Mouse (Mus musculus): ENCODE results near the gene Slc37a3.
A peak's percentile ranks its signal among the peaks of the same experiment; 100 is the strongest.
"Not testable (repeated sequence)": the region's sequence is repeated elsewhere in the genome, so short reads cannot be mapped to it uniquely, and the experiment has no call there.

Gene Slc37a3

GRCm38 (mm10) chr6:39377311-39377827 is at the start of gene Slc37a3:
Gene Slc37a3, minus strand, starts transcription at chr6:39377675.
- DNase-seq (ENCODE audit: low spot score), result peak; percentile 84

GRCm38 (mm10) chr6:39426725-39427124 is 49.2 kb upstream of the Slc37a3 start:
- DNase-seq (ENCODE audit: low spot score), result no peak

GRCm38 (mm10) chr6:39425181-39425580 is 47.7 kb upstream of the Slc37a3 start:
- DNase-seq (ENCODE audit: low spot score), result no peak

GRCm38 (mm10) chr6:39423686-39424085 is 46.2 kb upstream of the Slc37a3 start:
- DNase-seq (ENCODE audit: low spot score), result no peak

GRCm38 (mm10) chr6:39423130-39423551 is 45.7 kb upstream of the Slc37a3 start:
- no peak for DNase-seq (ENCODE audit: low spot score)

GRCm38 (mm10) chr6:39420867-39421266 is 43.4 kb upstream of the Slc37a3 start:
- DNase-seq (ENCODE audit: low spot score), result no peak

GRCm38 (mm10) chr6:39419851-39420721 is 42.6 kb upstream of the Slc37a3 start, which contains the start of gene Mkrn1:
Gene Mkrn1, minus strand, starts transcription at chr6:39420462.
- DNase-seq (ENCODE audit: low spot score), result peak; percentile 70

- no peak for DNase-seq (ENCODE audit: low spot score)
Observed at GRCm38 (mm10) chr6:39419386-39419850, 41.9 kb upstream of the Slc37a3 start.

GRCm38 (mm10) chr6:39416654-39417053 is 39.2 kb upstream of the Slc37a3 start:
- not testable (repeated sequence) for DNase-seq (ENCODE audit: low spot score)

GRCm38 (mm10) chr6:39415762-39416161 is 38.3 kb upstream of the Slc37a3 start:
- peak; percentile 59 for DNase-seq (ENCODE audit: low spot score)

- DNase-seq (ENCODE audit: low spot score), result no peak
Observed at GRCm38 (mm10) chr6:39414106-39414505, 36.6 kb upstream of the Slc37a3 start.

- DNase-seq (ENCODE audit: low spot score), result no peak
Observed at GRCm38 (mm10) chr6:39406480-39406879, 29.0 kb upstream of the Slc37a3 start.

- no peak for DNase-seq (ENCODE audit: low spot score)
Observed at GRCm38 (mm10) chr6:39403136-39403535, 25.7 kb upstream of the Slc37a3 start.

GRCm38 (mm10) chr6:39400343-39400742 is 22.9 kb upstream of the Slc37a3 start:
- no peak for DNase-seq (ENCODE audit: low spot score)

GRCm38 (mm10) chr6:39398342-39398741 is 20.9 kb upstream of the Slc37a3 start:
- DNase-seq (ENCODE audit: low spot score), result no peak

GRCm38 (mm10) chr6:39397046-39397445 is 19.6 kb upstream of the Slc37a3 start:
- DNase-seq (ENCODE audit: low spot score), result no peak

GRCm38 (mm10) chr6:39395916-39396315 is 18.4 kb upstream of the Slc37a3 start:
- DNase-seq (ENCODE audit: low spot score), result no peak

- no peak for DNase-seq (ENCODE audit: low spot score)
Observed at GRCm38 (mm10) chr6:39395471-39395870, 18.0 kb upstream of the Slc37a3 start.

GRCm38 (mm10) chr6:39389988-39390387 is 12.5 kb upstream of the Slc37a3 start:
- DNase-seq (ENCODE audit: low spot score), result no peak

- peak; percentile 46 for DNase-seq (ENCODE audit: low spot score)
Observed at GRCm38 (mm10) chr6:39381125-39381880, 3.8 kb upstream of the Slc37a3 start, which contains the start of gene Rab19. Gene Rab19, plus strand, starts transcription at chr6:39381175.

- DNase-seq (ENCODE audit: low spot score), result no peak
Observed at GRCm38 (mm10) chr6:39380276-39380675, 2.8 kb upstream of the Slc37a3 start.

- DNase-seq (ENCODE audit: low spot score), result no peak
Observed at GRCm38 (mm10) chr6:39379749-39380148, 2.3 kb upstream of the Slc37a3 start.

Measured in ovary, postnatal 36 days (tissue).